Mouse (Mus musculus) CH12.LX (cell line): ENCODE measurements around the gene Tmem37. TPM values are rescaled to one million over a fixed set of nuclear protein-coding genes. Genes with fewer than 3 reads are reported as not detected.

Source experiments
- DNase-seq: peaks from one replicate; pipeline ENCODE4 v3.0.0-alpha.2; 2013; ENCODE audit errors: extremely low read depth
- H3K27ac ChIP-seq: 2 replicates; pipeline ENCODE4 v1.5.1; 2012; ENCODE audit warnings: low read depth, mild to moderate bottlenecking, control low read depth, moderate library complexity; ENCODE audit not compliant: insufficient read depth
- H3K27me3 ChIP-seq: replicated peaks from 2 replicates; pipeline ENCODE3; 2012; ENCODE audit warnings: inconsistent platforms
- H3K36me3 ChIP-seq, 2 experiments: replicated peaks in 1 of 2; 2 replicates each; pipeline versions ENCODE3 to v1.6.1; 2012; ENCODE audit warnings: inconsistent platforms in 1 of 2, low read length in 1 of 2, mild to moderate bottlenecking in 1 of 2, mixed read lengths in 1 of 2, moderate library complexity in 1 of 2; ENCODE audit not compliant: control insufficient read depth in 1 of 2, insufficient read depth in 1 of 2
- H3K4me1 ChIP-seq, 2 experiments: 2 replicates each; pipeline ENCODE4 v1.6.1; 2012; ENCODE audit warnings: inconsistent platforms in 1 of 2, moderate library complexity in 1 of 2; ENCODE audit not compliant: insufficient read depth in 2 of 2, control insufficient read depth in 1 of 2
- H3K4me2 ChIP-seq: 2 replicates; pipeline ENCODE4 v1.6.1; 2012; ENCODE audit warnings: low read depth, mild to moderate bottlenecking, control low read depth; ENCODE audit not compliant: poor library complexity, insufficient read depth, severe bottlenecking
- H3K4me3 ChIP-seq, 3 experiments: fragments of 150-350 bp in 1 of 3; sonication (generic) in 1 of 3; replicated peaks in 1 of 3; 2 replicates each; pipeline versions ENCODE3 to v1.5.1; 2011 to 2012; ENCODE audit warnings: low read depth in 2 of 3, low read length in 2 of 3, mild to moderate bottlenecking in 2 of 3, moderate library complexity in 2 of 3, control low read depth in 1 of 3, improper control_type of control experiment in 1 of 3, inconsistent platforms in 1 of 3, mixed read lengths in 1 of 3; ENCODE audit not compliant: poor library complexity in 1 of 3
- H3K79me2 ChIP-seq: replicated peaks from 2 replicates; pipeline ENCODE4 v1.6.1; 2012; ENCODE audit warnings: mild to moderate bottlenecking, moderate library complexity; ENCODE audit not compliant: control insufficient read depth, poor library complexity, insufficient read depth, severe bottlenecking; ENCODE audit errors: extremely low read depth
- H3K9ac ChIP-seq: 2 replicates; pipeline ENCODE4 v1.6.1; 2012; ENCODE audit warnings: low read depth, mild to moderate bottlenecking, control low read depth, moderate library complexity; ENCODE audit not compliant: insufficient read depth
- H3K9me3 ChIP-seq: replicated peaks from 2 replicates; pipeline ENCODE3; 2012; ENCODE audit warnings: low read length, inconsistent platforms, mixed read lengths
- BHLHE40 ChIP-seq: IDR thresholded peaks from 2 replicates; pipeline ENCODE4 v1.6.1; 2011; ENCODE audit warnings: mild to moderate bottlenecking, low read depth, low read length, improper control_type of control experiment
- CHD1 ChIP-seq: IDR thresholded peaks from 2 replicates; pipeline ENCODE4 v1.6.1; 2012; ENCODE audit warnings: low read depth, low read length, improper control_type of control experiment, inconsistent platforms
- CTCF ChIP-seq, 2 experiments: IDR thresholded peaks in 1 of 2; conservative IDR thresholded peaks in 1 of 2; 2 replicates each; pipeline ENCODE4 v1.5.1; 2011 to 2012; ENCODE audit warnings: low read depth in 2 of 2, low read length in 2 of 2, improper control_type of control experiment in 1 of 2, inconsistent platforms in 1 of 2, mild to moderate bottlenecking in 1 of 2, moderate library complexity in 1 of 2
- IRF4 ChIP-seq: IDR thresholded peaks from 2 replicates; pipeline ENCODE4 v1.6.1; 2014; ENCODE audit warnings: low read depth, mild to moderate bottlenecking, inconsistent platforms, low read length, improper control_type of control experiment
- JUND ChIP-seq: conservative IDR thresholded peaks from 2 replicates; pipeline ENCODE4 v1.6.1; 2011; ENCODE audit warnings: low read depth, low read length, improper control_type of control experiment
- MAFK ChIP-seq: IDR thresholded peaks from 2 replicates; pipeline ENCODE4 v1.6.1; 2011; ENCODE audit warnings: low read length, improper control_type of control experiment; ENCODE audit not compliant: insufficient replicate concordance
- NELFE ChIP-seq: IDR thresholded peaks from 2 replicates; pipeline ENCODE4 v1.6.1; 2011; ENCODE audit warnings: low read depth, low read length, improper control_type of control experiment
- PAX5 ChIP-seq: IDR thresholded peaks from 2 replicates; pipeline ENCODE4 v1.6.1; 2012; ENCODE audit warnings: low read length, inconsistent platforms, mixed read lengths
- POLR2AphosphoS2 ChIP-seq: IDR thresholded peaks from 2 replicates; pipeline ENCODE4 v1.6.1; 2011; ENCODE audit warnings: low read depth, low read length, improper control_type of control experiment
- UBTF ChIP-seq: IDR thresholded peaks from 2 replicates; pipeline ENCODE4 v1.6.1; 2012; ENCODE audit warnings: low read depth, mild to moderate bottlenecking, inconsistent platforms, low read length, improper control_type of control experiment, moderate library complexity
- ZC3H11A ChIP-seq: IDR thresholded peaks from 2 replicates; pipeline ENCODE4 v1.6.1; 2012; ENCODE audit warnings: low read depth, mild to moderate bottlenecking, inconsistent platforms, low read length, improper control_type of control experiment
- ZKSCAN1 ChIP-seq: IDR thresholded peaks from 2 replicates; pipeline ENCODE4 v1.6.1; 2012; ENCODE audit warnings: low read depth, inconsistent platforms, low read length, improper control_type of control experiment, borderline replicate concordance
- ZNF384 ChIP-seq: IDR thresholded peaks from 2 replicates; pipeline ENCODE4 v1.6.1; 2012; ENCODE audit warnings: low read depth, low read length, improper control_type of control experiment, inconsistent platforms
- dilution Hi-C: fragments of 300-500 bp; cut with MboI; formaldehyde crosslinking; loops from 2 replicates; pipeline ENCODE4 v1.14.3; 2020; ENCODE audit warnings: low sequenced_read_pairs; ENCODE audit not compliant: extremely low pct_unique_long_range_greater_than_20kb, extremely low pct_ligation_motif_present
- in situ Hi-C: fragments of 300-500 bp; cut with MboI; formaldehyde crosslinking; loops from 3 replicates; pipeline ENCODE4 v1.14.3; 2019; ENCODE audit warnings: low sequenced_read_pairs, low pct_ligation_motif_present, low pct_unique_long_range_greater_than_20kb, mixed read lengths
- polyA plus RNA-seq: library from polyadenylated mRNA; unstranded; fragments of >175 nt; gene quantifications from 2 replicates; pipeline ENCODE4 v1.2.1, GENCODE M21; 2012; ENCODE audit warnings: low read depth; ENCODE audit not compliant: insufficient read length
- total RNA-seq, 2 experiments: library from RNA; depleted of rRNA; stranded (reverse); fragments of 300-350 nt in 1 of 2; fragments of >200 nt in 1 of 2; gene quantifications; 2 replicates each; pipeline ENCODE4 v1.2.3; 2012 to 2014

Tmem37 gene
- total and polyA plus RNA-seq, 3 experiments = not detected

DNA sequence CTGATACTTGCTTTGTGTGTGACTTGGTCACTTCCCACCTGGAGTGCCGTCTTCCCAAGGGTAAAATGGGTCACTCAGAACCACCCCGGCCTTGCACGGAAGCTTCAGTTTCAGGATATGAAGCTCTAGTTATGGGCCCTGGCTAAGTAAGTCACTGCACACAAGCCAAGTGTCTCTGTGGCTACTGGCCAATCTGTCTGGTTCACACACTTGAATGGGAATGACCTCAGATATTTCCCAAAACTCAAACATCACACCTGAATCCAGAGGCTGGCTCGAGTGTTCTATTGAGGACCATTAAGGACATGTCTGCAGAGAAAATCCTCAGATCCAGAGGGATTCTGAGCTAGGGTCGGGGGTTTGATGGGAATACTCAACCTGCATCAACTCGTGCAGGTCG is 11.6 kb downstream of the Tmem37 start:
- dilution Hi-C loops (no loop called here), in situ Hi-C loops (no loop called here)
- Histone ChIP-seq H3K79me2 (no peaks in the 10 kb centered on the region), H3K27me3 (no peaks in the 10 kb centered on the region), H3K36me3 (no peaks in the 10 kb centered on the region), H3K4me2 (no peak overlapping the region), H3K4me1 (no peaks in the 10 kb centered on the region), H3K4me3 (no peak overlapping the region), H3K9ac (no peak overlapping the region), H3K27ac (no peak overlapping the region), H3K9me3 (no peaks in the 10 kb centered on the region)
- no peak for DNase-seq
- TF ChIP-seq ZNF384 (no peak), ZKSCAN1 (no peak), CTCF (conservative IDR thresholded peaks at IDR 0.05 in 1 of 2, IDR thresholded peaks at IDR 0.05 in 1 of 2; ENCODE audit: low read depth in 2 of 2, low read length in 2 of 2) (no peak), MAFK (no peak), IRF4 (no peak), ZC3H11A (no peak)

DNA sequence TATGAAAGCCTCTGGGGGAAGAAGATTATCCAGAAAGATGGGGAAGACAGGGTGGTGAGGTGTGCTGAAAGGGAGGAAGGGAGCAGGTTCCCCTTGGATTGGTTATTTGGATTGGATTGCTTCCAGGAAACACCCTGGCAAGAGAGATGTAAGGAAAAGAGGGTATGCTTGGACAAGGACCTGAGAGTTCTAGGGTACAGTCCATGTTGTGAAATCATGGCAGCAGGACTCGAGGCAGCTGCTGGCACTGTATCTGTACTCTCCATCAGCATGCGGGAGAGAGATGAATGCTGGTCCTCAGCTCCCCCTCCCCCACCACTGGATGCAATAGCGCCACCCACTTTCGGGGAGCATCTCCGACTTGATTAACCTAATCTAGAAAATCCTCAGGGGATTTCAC is 13.2 kb downstream of the Tmem37 start:
- Histone ChIP-seq H3K4me3 (no peak overlapping the region), H3K4me2 (no peak overlapping the region), H3K9me3 (no peaks in the 10 kb centered on the region), H3K27ac (no peak overlapping the region), H3K36me3 (no peaks in the 10 kb centered on the region), H3K27me3 (no peaks in the 10 kb centered on the region), H3K9ac (no peak overlapping the region), H3K4me1 (peaks cover 0 to 3% of the 10 kb centered on the region in 2 experiments; a peak in 2 of 4 replicates), H3K79me2 (no peaks in the 10 kb centered on the region)
- DNase-seq = no peak
- dilution Hi-C loops = no loop called here
- in situ Hi-C loops = no loop called here
- TF ChIP-seq BHLHE40 (no peak), CHD1 (no peak), JUND (no peak), PAX5 (no peak)

DNA sequence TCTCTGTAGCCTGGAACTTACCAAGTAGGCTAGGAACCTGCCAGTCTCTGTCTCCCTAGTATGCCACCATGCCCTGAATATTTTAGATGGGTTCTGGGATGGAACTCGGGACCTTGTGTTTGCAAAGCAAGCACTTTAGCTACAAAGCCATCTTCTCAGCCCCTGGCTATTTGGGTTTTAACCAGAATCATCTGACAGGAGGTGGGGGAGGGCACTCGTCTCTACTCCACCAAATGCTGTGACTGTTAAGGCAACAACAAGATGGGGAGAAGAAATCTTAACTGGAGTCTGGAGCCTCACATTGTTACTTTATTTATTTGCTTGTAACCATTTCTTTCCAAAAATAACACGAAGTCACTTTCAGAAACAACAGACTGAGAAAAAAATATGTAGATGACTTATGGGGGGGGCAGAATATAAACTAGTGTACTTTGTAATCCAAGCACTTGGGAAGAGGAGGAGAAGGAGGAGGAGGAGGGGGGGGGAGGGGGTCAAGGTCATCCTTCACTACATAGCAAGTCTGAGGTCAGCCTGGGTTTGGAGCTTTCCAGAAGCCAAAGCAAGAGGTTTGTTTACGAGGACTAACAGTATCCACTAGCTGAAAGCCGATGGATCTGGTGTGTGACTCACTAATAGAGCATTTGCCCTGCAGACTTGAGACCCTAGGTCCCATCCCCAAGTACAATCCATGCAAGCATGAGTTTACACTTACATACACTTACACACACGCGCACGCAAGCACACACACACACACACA is 16.0 kb downstream of the Tmem37 start:
- in situ Hi-C loops = no loop called here
- TF ChIP-seq CTCF (conservative IDR thresholded peaks at IDR 0.05 in 1 of 2, IDR thresholded peaks at IDR 0.05 in 1 of 2; ENCODE audit: low read depth in 2 of 2, low read length in 2 of 2) = no peak
- no peak for TF ChIP-seq POLR2AphosphoS2
- TF ChIP-seq UBTF = no peak
- no peak for TF ChIP-seq NELFE

More for the DNA sequence above, 16.0 kb downstream of the Tmem37 start:
- Histone ChIP-seq H3K79me2 (no peaks in the 10 kb centered on the region), H3K9ac (no peak overlapping the region), H3K9me3 (no peaks in the 10 kb centered on the region), H3K27ac (no peak overlapping the region), H3K4me2 (no peak overlapping the region), H3K27me3 (no peaks in the 10 kb centered on the region), H3K4me1 (peaks cover 0 to 11% of the 10 kb centered on the region in 2 experiments; a peak in 2 of 4 replicates), H3K4me3 (no peak overlapping the region), H3K36me3 (no peaks in the 10 kb centered on the region)
- dilution Hi-C loops = no loop called here
- DNase-seq = no peak
